Mouse (Mus musculus): ENCODE measurements at regions not wholly inside any gene's neighbourhood (a gene's known extent, or its start where the extent isn't known, plus 50 kb on each side); places are given as distances from the start of the nearest gene placed in this dataset.

DNA sequence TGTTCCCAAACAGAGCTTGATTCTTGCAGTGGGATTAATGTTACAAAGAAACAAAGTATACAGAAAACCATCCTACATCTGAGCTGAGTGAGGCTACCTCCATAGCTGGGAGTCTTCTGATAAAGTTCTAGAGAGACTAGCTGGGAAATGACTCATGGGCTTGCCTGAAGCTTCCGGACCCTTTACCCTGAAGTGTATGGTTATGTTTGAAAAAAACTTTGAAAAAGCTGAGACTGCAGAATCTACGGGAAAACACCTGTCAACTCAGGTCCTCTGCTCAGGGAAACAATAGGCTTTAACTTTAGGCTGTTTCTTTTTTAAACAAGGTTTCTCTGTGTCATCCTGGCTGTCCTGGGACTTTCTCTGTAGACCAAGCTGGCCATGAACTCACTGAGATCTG is 593.4 kb downstream of the Gm19410 start:
- TF ChIP-seq CTCF (IDR thresholded peaks at IDR 0.05; ENCODE audit: low read depth), result no peak
- no peak for TF ChIP-seq EP300 (IDR thresholded peaks at IDR 0.05; ENCODE audit: low read depth)

All from heart, postnatal 0 days (tissue).